Mouse (Mus musculus) hindbrain, embryonic 14.5 days (tissue): Measurements from ENCODE around the gene Calhm2. TPM values are rescaled to one million over a fixed set of nuclear protein-coding genes. Genes with fewer than 3 reads are reported as not detected.
A peak's percentile ranks its signal among the peaks of the same experiment; 100 is the strongest.

Experiments
- ATAC-seq: fragments of 200-750 bp; cut with Nextera tagmentation; 2 replicates; pipeline ENCODE4 v1.8.0; 2017; ENCODE audit warnings: moderate number of reproducible peaks, mild to moderate bottlenecking, moderate TSS enrichment, moderate library complexity; ENCODE audit not compliant: low FRiP score
- DNase-seq: peaks from one replicate; pipeline ENCODE4 v3.0.0-alpha.2; 2015; ENCODE audit warnings: low spot score
- H3K27ac ChIP-seq: fragments of 300-500 bp; sonication (generic); 2 replicates; pipeline ENCODE4 v1.5.1; 2014; ENCODE audit warnings: mild to moderate bottlenecking, moderate library complexity
- H3K27me3 ChIP-seq: fragments of 300-500 bp; sonication (generic); 2 replicates; pipeline ENCODE4 v1.6.1; 2014; ENCODE audit warnings: mild to moderate bottlenecking, low read length, mixed read lengths; ENCODE audit not compliant: control insufficient read depth, insufficient read depth
- H3K36me3 ChIP-seq: fragments of 300-500 bp; sonication (generic); replicated peaks from 2 replicates; pipeline ENCODE4 v1.6.1; 2014; ENCODE audit not compliant: control insufficient read depth, insufficient read depth
- H3K4me1 ChIP-seq: fragments of 300-500 bp; sonication (generic); replicated peaks from 2 replicates; pipeline ENCODE4 v1.6.1; 2014; ENCODE audit warnings: antibody characterized with exemption, low read length, mixed read lengths; ENCODE audit not compliant: control insufficient read depth, insufficient read depth
- H3K4me2 ChIP-seq: fragments of 300-500 bp; sonication (generic); replicated peaks from 2 replicates; pipeline ENCODE4 v1.6.1; 2014; ENCODE audit warnings: mild to moderate bottlenecking, moderate library complexity
- H3K4me3 ChIP-seq: fragments of 300-500 bp; sonication (generic); replicated peaks from 2 replicates; pipeline ENCODE4 v1.5.1; 2014; ENCODE audit warnings: mild to moderate bottlenecking, low read length
- H3K9ac ChIP-seq: fragments of 300-500 bp; sonication (generic); 2 replicates; pipeline ENCODE4 v1.6.1; 2014
- H3K9me3 ChIP-seq: fragments of 300-500 bp; sonication (generic); 2 replicates; pipeline ENCODE4 v1.6.1; 2016; ENCODE audit warnings: low read length; ENCODE audit not compliant: control insufficient read depth
- WGBS: fragments of 180-500 bp; shearing (Covaris S2); extraction: QIAGEN DNeasy Blood & Tissue Kit; methylation state at CpG from one replicate; pipeline ENCODE4 v1.1.7; 2014; 5-methylcytosine and 5-hydroxymethylcytosine counted together
- polyA plus RNA-seq: library from polyadenylated mRNA; unstranded; fragments of >200 nt; fragmentation: Nextera tagmentation; extraction: Ambion mirVana; gene quantifications from 2 replicates; pipeline ENCODE4 v1.2.1, GENCODE M21; 2014

The Calhm2 gene
- polyA plus RNA-seq, 1 experiment from 2014 or later = 0.44 TPM

DNA sequence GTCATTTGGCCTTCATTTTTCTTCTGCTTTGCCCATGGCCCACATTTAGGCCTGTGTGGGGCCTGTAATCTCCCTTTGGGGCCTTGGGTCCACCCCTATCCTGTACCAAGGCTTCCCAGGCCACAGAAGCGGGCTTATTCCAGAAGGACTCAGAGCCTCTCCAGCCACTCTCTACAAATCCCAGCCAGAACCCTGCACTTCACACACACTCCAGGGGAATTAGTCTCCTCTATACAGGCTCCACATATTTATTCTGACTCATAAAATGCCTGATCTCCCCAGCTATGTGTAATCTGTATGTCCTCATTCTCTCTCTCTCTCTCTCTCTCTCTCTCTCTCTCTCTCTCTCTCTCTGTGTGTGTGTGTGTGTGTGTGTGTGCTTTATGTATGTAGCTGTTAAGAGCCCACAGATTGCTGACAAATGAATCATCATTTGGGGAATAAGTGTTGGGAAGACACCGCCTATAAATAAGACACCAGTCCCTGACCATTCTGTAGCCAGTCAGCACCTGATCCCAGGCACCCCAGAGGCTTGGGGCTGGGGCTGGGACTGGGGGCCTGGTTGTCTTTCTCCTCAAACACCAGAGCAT is 38.9 kb upstream of the Calhm2 start:
- H3K27ac ChIP-seq = no peak overlapping the region
- 69% methylated on average over 2 of the region's 2 CpGs for WGBS
- H3K27me3 ChIP-seq = peaks cover 11% of the 10 kb centered on the region
- ATAC-seq (no peak), DNase-seq (no peak)
- no peak overlapping the region for H3K4me2 ChIP-seq
- H3K9me3 ChIP-seq = peaks cover 5% of the 10 kb centered on the region; the same call in 1 of the 2 replicates
- H3K4me1 ChIP-seq = peaks cover 15% of the 10 kb centered on the region
- no peak overlapping the region for H3K4me3 ChIP-seq
- H3K9ac ChIP-seq = no peak overlapping the region
- no peaks in the 10 kb centered on the region for H3K36me3 ChIP-seq

- no peak overlapping the region for H3K4me2 ChIP-seq
- H3K4me1 ChIP-seq = peaks cover 13% of the 10 kb centered on the region
- no peaks in the 10 kb centered on the region for H3K36me3 ChIP-seq
- H3K4me3 ChIP-seq = no peak overlapping the region
- no peaks in the 10 kb centered on the region for H3K9me3 ChIP-seq
- no peak overlapping the region for H3K9ac ChIP-seq
- DNase-seq = no peak
- H3K27me3 ChIP-seq = peaks cover 6% of the 10 kb centered on the region; the same call in 1 of the 2 replicates
- 71% methylated on average over 2 of the region's 2 CpGs for WGBS
- no peak for ATAC-seq
- no peak overlapping the region for H3K27ac ChIP-seq
These were observed 37.4 kb upstream of the Calhm2 start for GRCm38 (mm10) chr19:47175472-47175871.

DNA sequence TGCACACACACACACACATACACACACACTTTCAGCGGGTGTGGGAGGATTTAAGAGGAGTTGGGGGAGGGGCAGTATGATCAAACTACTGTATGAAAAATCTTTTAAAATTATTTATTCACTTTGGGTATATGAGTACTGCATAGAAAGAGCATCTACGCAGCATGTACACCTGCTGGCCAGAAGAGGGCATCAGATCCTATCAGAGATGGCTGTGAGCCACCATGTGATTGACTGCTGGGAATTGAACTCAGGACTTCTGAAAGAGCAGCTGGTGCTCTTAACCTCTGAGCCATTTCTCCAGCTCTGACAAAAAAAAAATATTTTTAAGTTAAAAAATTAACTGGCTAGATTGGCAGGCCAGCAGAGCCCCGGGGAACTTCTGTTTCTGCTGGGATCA is 36.4 kb upstream of the Calhm2 start:
- Histone ChIP-seq H3K36me3 (no peaks in the 10 kb centered on the region), H3K9ac (no peak overlapping the region), H3K27ac (no peak overlapping the region), H3K4me2 (no peak overlapping the region), H3K9me3 (no peaks in the 10 kb centered on the region), H3K4me3 (no peak overlapping the region), H3K4me1 (peaks cover 4% of the 10 kb centered on the region; the same call in 1 of the 2 replicates), H3K27me3 (no peaks in the 10 kb centered on the region)
- DNase-seq (no peak), ATAC-seq (no peak)
- 61% methylated on average over 3 of the region's 3 CpGs for WGBS

GRCm38 (mm10) chr19:47168793-47169412 is 30.8 kb upstream of the Calhm2 start:
- 26% methylated on average over 11 of the region's 11 CpGs for WGBS
- peak; percentile 92 for DNase-seq

GRCm38 (mm10) chr19:47168223-47168622 is 30.1 kb upstream of the Calhm2 start:
- Histone ChIP-seq H3K36me3 (no peaks in the 10 kb centered on the region), H3K27ac (no peak overlapping the region), H3K9me3 (peaks cover 5% of the 10 kb centered on the region; the same call in 1 of the 2 replicates), H3K4me2 (no peak overlapping the region), H3K9ac (no peak overlapping the region), H3K4me3 (no peak overlapping the region), H3K4me1 (no peaks in the 10 kb centered on the region), H3K27me3 (no peaks in the 10 kb centered on the region)
- 9% methylated on average over 13 of the region's 13 CpGs for WGBS
- ATAC-seq = no peak
- DNase-seq = peak; percentile 75

More at GRCm38 (mm10) chr19:47168793-47169412, 30.8 kb upstream of the Calhm2 start:
- Histone ChIP-seq H3K4me2 (no peak overlapping the region), H3K36me3 (no peaks in the 10 kb centered on the region), H3K9me3 (peaks cover 5% of the 10 kb centered on the region; the same call in 1 of the 2 replicates), H3K9ac (no peak overlapping the region), H3K4me3 (no peak overlapping the region), H3K4me1 (no peaks in the 10 kb centered on the region), H3K27ac (no peak overlapping the region), H3K27me3 (no peaks in the 10 kb centered on the region)
- ATAC-seq = peak; percentile 46; the same call in 1 of the 2 replicates

GRCm38 (mm10) chr19:47167617-47168214 is 29.6 kb upstream of the Calhm2 start:
- no peaks in the 10 kb centered on the region for H3K27me3 ChIP-seq
- no peak overlapping the region for H3K4me2 ChIP-seq
- H3K4me3 ChIP-seq = no peak overlapping the region
- no peak overlapping the region for H3K9ac ChIP-seq
- no peaks in the 10 kb centered on the region for H3K4me1 ChIP-seq
- H3K36me3 ChIP-seq = no peaks in the 10 kb centered on the region
- DNase-seq = no peak
- H3K27ac ChIP-seq = no peak overlapping the region
- H3K9me3 ChIP-seq = peaks cover 5% of the 10 kb centered on the region; the same call in 1 of the 2 replicates
- no peak for ATAC-seq
- WGBS = 59% methylated on average over 7 of the region's 7 CpGs

DNA sequence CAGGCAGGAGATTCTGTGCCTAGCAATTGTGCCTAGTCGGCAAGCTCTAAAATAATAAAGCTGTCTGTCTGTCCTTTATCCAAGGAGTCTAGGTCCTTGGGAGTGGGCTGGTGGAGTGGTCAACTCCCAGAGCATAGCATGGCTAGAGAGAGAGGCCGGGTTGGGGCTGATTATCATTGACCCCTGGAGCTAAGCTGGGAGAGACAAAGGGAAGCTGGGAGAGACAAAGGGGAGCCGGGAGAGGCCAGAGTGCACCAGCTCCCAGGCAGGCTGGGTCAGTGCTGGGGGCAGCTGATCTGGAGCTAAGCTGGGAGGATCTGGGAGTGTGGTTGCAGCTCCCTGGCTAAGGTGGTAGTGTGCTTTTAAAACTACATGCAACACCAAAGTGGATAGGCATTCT is 28.7 kb upstream of the Calhm2 start:
- no peak overlapping the region for H3K4me2 ChIP-seq
- no peak overlapping the region for H3K27ac ChIP-seq
- peaks cover 5% of the 10 kb centered on the region; the same call in 1 of the 2 replicates for H3K9me3 ChIP-seq
- no peaks in the 10 kb centered on the region for H3K27me3 ChIP-seq
- no peaks in the 10 kb centered on the region for H3K4me1 ChIP-seq
- H3K36me3 ChIP-seq = no peaks in the 10 kb centered on the region
- WGBS = 12% methylated on average over 3 of the region's 3 CpGs
- no peak overlapping the region for H3K4me3 ChIP-seq
- ATAC-seq = no peak
- no peak overlapping the region for H3K9ac ChIP-seq
- DNase-seq = no peak

DNA sequence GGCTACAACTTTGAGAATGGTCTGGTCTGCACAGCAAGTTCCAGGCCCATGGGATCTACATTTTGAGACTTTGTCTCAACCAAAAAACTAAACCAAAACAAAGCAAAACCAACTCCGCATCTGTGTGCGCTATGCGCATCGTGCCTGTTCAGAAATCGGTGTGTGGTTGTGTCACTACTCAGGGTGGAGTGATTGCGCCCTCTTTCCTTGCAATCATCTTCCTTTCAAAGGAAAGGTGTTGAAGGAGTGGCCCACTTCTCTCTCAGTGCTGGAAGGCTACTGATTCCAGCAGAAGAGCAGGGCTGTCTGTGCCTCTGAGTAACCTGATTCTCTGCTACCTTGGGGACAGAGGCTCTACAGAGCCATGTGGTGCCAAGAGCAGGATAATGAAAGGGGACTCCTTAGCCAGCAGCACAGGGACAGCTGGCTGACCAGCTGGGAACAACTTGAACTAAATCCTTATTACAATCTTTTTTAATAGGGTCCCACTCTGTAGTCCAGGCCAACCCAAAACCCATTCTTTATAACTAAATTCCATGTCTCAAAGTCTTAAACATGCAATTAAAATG is 25.2 kb upstream of the Calhm2 start:
- no peak overlapping the region for H3K27ac ChIP-seq
- no peak overlapping the region for H3K9ac ChIP-seq
- H3K9me3 ChIP-seq = peaks cover 5% of the 10 kb centered on the region; the same call in 1 of the 2 replicates
- ATAC-seq (no peak), DNase-seq (no peak)
- H3K4me3 ChIP-seq = no peak overlapping the region
- H3K27me3 ChIP-seq = no peaks in the 10 kb centered on the region
- H3K4me1 ChIP-seq = no peaks in the 10 kb centered on the region
- H3K36me3 ChIP-seq = no peaks in the 10 kb centered on the region
- 96% methylated on average over 6 of the region's 6 CpGs for WGBS
- no peak overlapping the region for H3K4me2 ChIP-seq

- DNase-seq (no peak), ATAC-seq (no peak)
- Histone ChIP-seq H3K27me3 (no peaks in the 10 kb centered on the region), H3K9me3 (peaks cover 5% of the 10 kb centered on the region; the same call in 1 of the 2 replicates), H3K4me1 (no peaks in the 10 kb centered on the region), H3K4me2 (no peak overlapping the region), H3K27ac (no peak overlapping the region), H3K9ac (no peak overlapping the region), H3K4me3 (no peak overlapping the region), H3K36me3 (no peaks in the 10 kb centered on the region)
- 65% methylated on average over 4 of the region's 4 CpGs for WGBS
These were observed 23.6 kb upstream of the Calhm2 start for GRCm38 (mm10) chr19:47161669-47162068.
